Mouse (Mus musculus) midbrain, embryonic 11.5 days (tissue): Measurements from ENCODE around the gene Cdh13. TPM values are rescaled to one million over a fixed set of nuclear protein-coding genes. Genes with fewer than 3 reads are reported as not detected.

Experiments used
- ATAC-seq: fragments of 200-750 bp; cut with Nextera tagmentation; 2 replicates; pipeline ENCODE4 v1.8.0; 2017; ENCODE audit warnings: moderate TSS enrichment, moderate library complexity; ENCODE audit not compliant: low FRiP score
- DNase-seq: peaks from one replicate; pipeline ENCODE4 v3.0.0; 2015; ENCODE audit warnings: low spot score; ENCODE audit errors: missing footprints
- H3K27ac ChIP-seq: fragments of 300-500 bp; sonication (generic); 2 replicates; pipeline ENCODE4 v1.5.1; 2014; ENCODE audit warnings: low read depth, low read length
- H3K27me3 ChIP-seq: fragments of 300-500 bp; sonication (generic); 2 replicates; pipeline ENCODE4 v1.6.1; 2014; ENCODE audit warnings: mild to moderate bottlenecking, low read length, moderate library complexity, mixed read lengths; ENCODE audit not compliant: control insufficient read depth, insufficient read depth
- H3K36me3 ChIP-seq: fragments of 300-500 bp; sonication (generic); 2 replicates; pipeline ENCODE4 v1.6.1; 2014; ENCODE audit warnings: mild to moderate bottlenecking, low read length, moderate library complexity, mixed read lengths; ENCODE audit not compliant: control insufficient read depth, insufficient read depth
- H3K4me1 ChIP-seq: fragments of 300-500 bp; sonication (generic); 2 replicates; pipeline ENCODE4 v1.6.1; 2014; ENCODE audit warnings: low read length; ENCODE audit not compliant: control insufficient read depth, insufficient read depth
- H3K4me2 ChIP-seq: fragments of 300-500 bp; sonication (generic); 2 replicates; pipeline ENCODE4 v1.6.1; 2014; ENCODE audit warnings: mild to moderate bottlenecking, moderate library complexity
- H3K4me3 ChIP-seq: fragments of 300-500 bp; sonication (generic); 2 replicates; pipeline ENCODE4 v1.5.1; 2014; ENCODE audit warnings: low read depth, low read length
- H3K9ac ChIP-seq: fragments of 300-500 bp; sonication (generic); 2 replicates; pipeline ENCODE4 v1.6.1; 2014; ENCODE audit warnings: low read length
- H3K9me3 ChIP-seq: fragments of 300-500 bp; sonication (generic); 2 replicates; pipeline ENCODE4 v1.6.1; 2016; ENCODE audit warnings: low read length; ENCODE audit not compliant: control insufficient read depth
- WGBS: fragments of 180-500 bp; shearing (Covaris S2); extraction: QIAGEN DNeasy Blood & Tissue Kit; methylation state at CpG from one replicate; pipeline ENCODE4 v1.1.7; 2014; 5-methylcytosine and 5-hydroxymethylcytosine counted together
- polyA plus RNA-seq: library from polyadenylated mRNA; unstranded; fragments of >200 nt; fragmentation: Nextera tagmentation; extraction: Ambion mirVana; gene quantifications from 2 replicates; pipeline ENCODE4 v1.2.1, GENCODE M21; 2014

Cdh13 gene
- polyA plus RNA-seq, 1 experiment from 2014 or later, result 12.2 TPM

DNA sequence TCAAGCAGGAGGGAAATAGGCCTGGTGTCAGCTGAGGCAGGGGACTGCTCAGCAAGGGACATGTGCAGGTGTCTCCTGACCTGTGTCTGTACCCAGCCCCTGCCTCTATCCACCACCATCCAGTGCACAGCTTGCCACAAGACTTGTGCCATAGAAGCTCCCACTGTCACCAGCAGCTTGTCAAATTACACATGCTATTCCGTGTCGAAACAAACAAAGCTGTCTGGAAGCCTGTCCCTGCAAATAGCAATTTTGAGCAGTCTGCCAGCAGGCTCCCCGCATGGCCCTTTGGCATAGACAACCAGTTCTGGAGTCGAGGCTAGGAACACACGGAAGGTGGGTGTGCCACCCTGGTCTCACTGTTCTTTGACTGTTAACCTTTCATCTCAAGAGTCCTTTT is 875.1 kb downstream of the Cdh13 start:
- no peak overlapping the region for H3K4me2 ChIP-seq
- H3K4me1 ChIP-seq, result no peaks in the 10 kb centered on the region
- no peak overlapping the region for H3K9ac ChIP-seq
- H3K9me3 ChIP-seq, result no peaks in the 10 kb centered on the region
- WGBS, result 82% methylated on average over 5 of the region's 5 CpGs
- H3K27me3 ChIP-seq, result no peaks in the 10 kb centered on the region
- no peak for ATAC-seq
- peak; percentile 39 for DNase-seq
- no peak overlapping the region for H3K4me3 ChIP-seq
- no peaks in the 10 kb centered on the region for H3K36me3 ChIP-seq
- H3K27ac ChIP-seq, result no peak overlapping the region

DNA sequence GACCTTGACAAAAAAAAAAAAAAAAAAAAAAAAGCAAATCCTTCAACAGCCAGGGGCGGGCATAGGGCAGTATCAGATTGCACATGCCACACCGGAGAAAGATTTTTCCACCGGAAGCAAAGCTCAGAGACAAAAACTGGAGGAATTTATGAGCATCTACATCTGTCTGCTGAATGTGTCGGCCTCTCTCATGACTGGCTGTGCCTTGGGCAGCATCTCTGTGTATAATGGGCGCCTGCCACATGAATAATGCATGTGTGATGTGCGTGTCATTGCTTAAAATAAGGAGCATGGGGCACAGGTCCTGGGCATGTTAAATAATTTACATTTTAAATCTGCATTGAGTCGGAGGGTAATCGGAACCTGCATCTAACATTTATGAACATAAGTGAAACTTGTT is 876.3 kb downstream of the Cdh13 start:
- ATAC-seq (peak; percentile 85; the same call in 1 of the 2 replicates), DNase-seq (peak; percentile 70)
- Histone ChIP-seq H3K4me2 (no peak overlapping the region), H3K36me3 (no peaks in the 10 kb centered on the region), H3K27me3 (no peaks in the 10 kb centered on the region), H3K9ac (no peak overlapping the region), H3K4me1 (no peaks in the 10 kb centered on the region), H3K9me3 (no peaks in the 10 kb centered on the region), H3K27ac (no peak overlapping the region), H3K4me3 (no peak overlapping the region)
- WGBS, result 48% methylated on average over 8 of the region's 8 CpGs

DNA sequence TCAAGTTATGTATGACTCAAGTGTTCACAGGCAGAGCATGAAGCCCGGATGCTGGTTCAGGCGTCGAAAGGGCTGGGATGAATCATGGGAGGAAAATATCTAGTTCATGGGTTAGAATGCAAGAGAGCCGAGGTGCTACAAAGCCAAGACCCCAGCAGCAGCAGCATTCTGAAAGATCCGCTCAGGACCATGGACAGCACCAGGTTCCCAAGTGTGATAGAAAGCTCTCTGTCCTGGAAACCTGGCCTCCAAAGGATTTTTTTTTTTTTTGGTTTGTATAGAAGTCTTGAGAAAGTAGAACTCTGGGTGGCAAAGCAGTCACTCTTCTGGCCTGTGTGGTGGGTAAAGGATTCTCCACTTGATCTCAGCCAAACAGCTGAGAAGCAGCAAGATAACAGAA is 880.5 kb downstream of the Cdh13 start:
- no peaks in the 10 kb centered on the region for H3K4me1 ChIP-seq
- H3K36me3 ChIP-seq, result no peaks in the 10 kb centered on the region
- H3K9me3 ChIP-seq, result no peaks in the 10 kb centered on the region
- WGBS, result 53% methylated on average over 5 of the region's 5 CpGs
- DNase-seq, result peak; percentile 88
- H3K4me2 ChIP-seq, result no peak overlapping the region
- H3K9ac ChIP-seq, result no peak overlapping the region
- no peak for ATAC-seq
- H3K27me3 ChIP-seq, result no peaks in the 10 kb centered on the region
- no peak overlapping the region for H3K27ac ChIP-seq
- no peak overlapping the region for H3K4me3 ChIP-seq

DNA sequence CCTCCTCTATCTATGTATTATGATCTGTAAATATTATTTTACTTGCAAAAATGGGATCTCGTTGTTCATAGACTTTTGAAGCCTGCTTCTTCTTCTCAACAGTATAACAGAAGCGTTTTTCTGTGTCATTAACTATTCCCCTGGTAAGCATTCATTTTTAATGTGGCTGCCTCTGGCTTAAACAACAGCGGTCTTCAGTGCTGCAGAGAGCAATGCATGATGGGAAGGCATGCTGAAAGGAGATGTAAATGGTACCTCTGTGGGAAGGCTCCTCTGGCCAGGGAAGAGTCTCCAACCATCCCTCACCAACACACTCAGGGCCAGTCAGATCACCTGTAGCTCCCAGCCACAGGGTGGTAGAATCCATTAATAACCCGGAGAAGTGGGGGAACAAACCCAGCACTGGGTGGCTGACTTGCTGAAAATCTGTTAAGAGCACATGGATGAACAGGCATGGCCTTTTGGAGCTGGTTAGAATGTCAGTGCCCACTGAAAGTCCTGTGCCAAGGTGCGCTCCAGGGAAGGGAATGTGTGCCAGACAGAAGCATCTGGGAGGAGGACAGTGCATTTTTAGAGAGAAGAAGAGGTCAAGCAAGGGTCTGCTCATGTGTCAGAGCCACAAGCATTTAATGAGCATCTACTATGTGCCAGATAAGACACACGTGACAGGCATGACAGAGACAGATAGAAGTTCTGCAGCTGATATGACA is 893.8 kb downstream of the Cdh13 start:
- H3K9ac ChIP-seq, result no peak overlapping the region
- no peaks in the 10 kb centered on the region for H3K27me3 ChIP-seq
- no peaks in the 10 kb centered on the region; the same call in 1 of the 2 replicates for H3K4me1 ChIP-seq
- DNase-seq (no peak), ATAC-seq (no peak)
- no peak overlapping the region for H3K27ac ChIP-seq
- no peaks in the 10 kb centered on the region for H3K9me3 ChIP-seq
- H3K4me2 ChIP-seq, result no peak overlapping the region
- 78% methylated on average over 6 of the region's 6 CpGs for WGBS
- H3K36me3 ChIP-seq, result no peaks in the 10 kb centered on the region
- no peak overlapping the region for H3K4me3 ChIP-seq

DNA sequence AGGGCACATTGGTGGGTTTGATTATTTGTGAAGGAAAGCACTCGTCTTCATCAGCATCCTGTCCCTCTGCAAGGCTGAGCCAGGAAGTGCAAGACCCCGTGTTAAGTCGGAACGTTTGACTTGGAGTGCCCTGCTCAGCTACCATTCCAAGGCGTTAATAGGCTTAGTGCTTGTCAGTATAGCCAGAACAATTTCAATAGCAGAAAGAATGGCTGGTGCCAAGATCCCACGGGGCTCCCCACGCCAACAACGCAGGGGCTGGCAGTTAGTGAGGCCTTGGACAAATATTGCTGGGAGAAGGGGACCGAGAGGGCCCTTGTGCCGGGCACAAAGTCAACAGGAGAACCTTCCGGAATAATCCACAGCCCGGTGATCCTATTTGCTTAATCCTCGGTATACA is 897.1 kb downstream of the Cdh13 start:
- no peak overlapping the region for H3K27ac ChIP-seq
- DNase-seq, result peak; percentile 90

DNA sequence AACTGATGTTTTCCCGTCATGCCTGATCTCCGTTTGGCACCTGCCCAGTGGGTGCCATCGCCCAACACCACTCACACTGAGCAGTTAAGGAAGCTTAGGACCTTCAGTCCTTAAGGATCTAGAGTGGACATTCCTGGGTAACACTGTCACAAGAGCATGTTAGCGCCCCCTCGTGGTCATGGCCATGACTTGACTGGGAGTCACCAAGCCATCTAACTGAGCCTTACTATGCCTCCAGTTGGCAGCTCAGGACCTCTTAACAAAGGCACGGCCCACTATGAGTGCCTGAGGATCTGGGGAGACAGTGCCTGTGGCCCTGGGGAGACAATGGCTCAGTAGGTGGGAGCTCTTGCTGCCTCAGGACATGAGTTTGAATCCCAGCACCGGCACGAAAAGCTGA is 912.2 kb downstream of the Cdh13 start:
- H3K36me3 ChIP-seq, result no peaks in the 10 kb centered on the region
- 56% methylated on average over 8 of the region's 8 CpGs for WGBS
- H3K4me3 ChIP-seq, result no peak overlapping the region
- no peak overlapping the region for H3K9ac ChIP-seq
- no peaks in the 10 kb centered on the region for H3K4me1 ChIP-seq
- H3K9me3 ChIP-seq, result no peaks in the 10 kb centered on the region
- no peaks in the 10 kb centered on the region for H3K27me3 ChIP-seq
- DNase-seq (peak; percentile 85), ATAC-seq (no peak)
- no peak overlapping the region for H3K27ac ChIP-seq
- H3K4me2 ChIP-seq, result no peak overlapping the region

More for the DNA sequence above, 897.1 kb downstream of the Cdh13 start:
- WGBS, result 24% methylated on average over 13 of the region's 13 CpGs
- no peak overlapping the region for H3K9ac ChIP-seq
- H3K27me3 ChIP-seq, result no peaks in the 10 kb centered on the region
- ATAC-seq, result peak; percentile 73
- H3K4me3 ChIP-seq, result no peak overlapping the region
- 0 out of 2 replicates have a peak overlapping the region, but pooled peaks have one; percentile 4 for H3K4me2 ChIP-seq
- H3K4me1 ChIP-seq, result no peaks in the 10 kb centered on the region; the same call in 1 of the 2 replicates
- H3K9me3 ChIP-seq, result no peaks in the 10 kb centered on the region
- H3K36me3 ChIP-seq, result no peaks in the 10 kb centered on the region

DNA sequence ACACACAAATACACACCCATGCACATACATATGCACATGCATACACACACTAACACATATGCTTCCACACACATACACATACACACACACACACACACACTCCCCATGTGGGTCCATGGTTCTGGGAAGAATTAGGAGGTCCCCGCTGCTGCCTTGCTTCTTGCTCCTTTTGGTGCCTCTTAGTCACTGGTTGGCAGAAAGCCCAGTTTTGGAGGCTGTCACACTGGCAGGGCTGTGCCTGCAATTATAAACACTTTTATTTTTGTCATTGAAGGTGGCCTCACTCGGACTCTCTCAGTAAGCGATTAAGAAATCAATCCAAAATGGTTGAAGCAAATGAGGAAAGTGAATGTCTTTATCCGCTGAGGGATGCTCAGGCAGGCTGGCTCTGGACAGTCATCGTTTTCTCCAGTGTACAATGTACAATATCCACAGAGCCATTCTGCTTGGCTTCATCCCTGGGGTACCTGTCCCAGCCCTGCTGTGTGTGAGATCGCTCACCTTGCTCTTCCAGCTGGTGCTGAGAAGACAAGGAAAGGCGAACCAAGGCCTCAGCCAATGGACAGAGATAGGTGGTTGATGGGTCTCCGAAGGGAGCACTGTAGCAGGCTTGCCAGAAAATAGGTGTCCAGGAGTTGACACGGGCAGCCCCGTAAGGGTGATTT is 913.1 kb downstream of the Cdh13 start:
- no peak overlapping the region for H3K4me3 ChIP-seq
- WGBS, result 90% methylated on average over 10 of the region's 10 CpGs
- no peaks in the 10 kb centered on the region for H3K9me3 ChIP-seq
- H3K27me3 ChIP-seq, result no peaks in the 10 kb centered on the region
- no peak overlapping the region for H3K9ac ChIP-seq
- ATAC-seq, result no peak
- H3K4me1 ChIP-seq, result no peaks in the 10 kb centered on the region
- no peak overlapping the region for H3K4me2 ChIP-seq
- H3K36me3 ChIP-seq, result no peaks in the 10 kb centered on the region
- no peak overlapping the region for H3K27ac ChIP-seq
- peak; percentile 60 for DNase-seq

DNA sequence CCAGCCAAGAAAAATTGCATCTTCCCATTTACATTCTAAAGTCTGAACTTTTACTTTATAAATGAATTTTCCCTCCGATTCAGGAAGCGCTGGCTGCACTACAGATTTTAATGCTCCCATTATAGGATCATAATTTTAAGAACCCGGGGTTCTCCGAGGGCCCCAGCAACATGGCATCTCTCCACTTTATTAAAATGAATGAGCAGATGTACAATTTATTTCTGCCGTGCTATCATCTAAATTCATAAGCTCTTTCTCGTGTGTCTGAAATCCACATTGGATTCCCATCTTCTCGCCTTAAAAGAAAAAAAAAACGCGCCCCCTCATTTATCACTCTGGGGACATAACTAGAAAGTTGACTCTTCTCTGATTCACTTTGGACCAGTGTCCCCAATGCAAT is 925.0 kb downstream of the Cdh13 start:
- WGBS, result 93% methylated on average over 9 of the region's 9 CpGs
- no peaks in the 10 kb centered on the region for H3K36me3 ChIP-seq

DNA sequence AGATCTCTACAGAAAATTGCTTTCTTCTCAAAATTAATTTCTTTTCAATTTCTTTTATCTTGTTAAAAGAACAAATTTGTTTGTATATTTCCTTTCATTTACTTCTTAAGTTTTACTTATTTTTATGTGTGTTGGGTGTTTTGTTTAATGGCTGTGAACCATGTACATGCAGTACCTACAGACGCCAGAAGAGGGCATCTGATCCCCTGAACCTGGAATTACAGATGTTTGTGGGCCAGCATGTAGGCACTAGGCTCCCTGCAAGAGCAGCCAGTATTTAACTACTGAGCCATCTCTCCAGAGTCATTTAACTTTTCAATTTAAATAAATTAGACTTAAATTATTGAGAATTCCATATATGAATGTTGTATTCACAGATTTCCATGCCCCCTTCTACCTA is 941.0 kb downstream of the Cdh13 start:
- ATAC-seq, result no peak
- Histone ChIP-seq H3K9ac (no peak overlapping the region), H3K27ac (no peak overlapping the region), H3K9me3 (no peaks in the 10 kb centered on the region), H3K36me3 (no peaks in the 10 kb centered on the region), H3K27me3 (no peaks in the 10 kb centered on the region), H3K4me3 (no peak overlapping the region), H3K4me1 (no peaks in the 10 kb centered on the region), H3K4me2 (no peak overlapping the region)
- 0% methylated on average over 1 of the region's 1 CpGs for WGBS
- no peak for DNase-seq

More for the DNA sequence above, 925.0 kb downstream of the Cdh13 start:
- Histone ChIP-seq H3K9me3 (peaks cover 4% of the 10 kb centered on the region; the same call in 1 of the 2 replicates), H3K4me2 (no peak overlapping the region), H3K9ac (no peak overlapping the region), H3K4me3 (no peak overlapping the region), H3K4me1 (no peaks in the 10 kb centered on the region), H3K27ac (no peak overlapping the region), H3K27me3 (no peaks in the 10 kb centered on the region)
- DNase-seq (peak; percentile 59), ATAC-seq (no peak)
